Mouse (Mus musculus) midbrain, embryonic 10.5 days (tissue): Measurements from ENCODE around the gene 4921539E11Rik. TPM values are rescaled to one million over a fixed set of nuclear protein-coding genes. Genes with fewer than 3 reads are reported as not detected.

Experiments used
- DNase-seq: peaks from one replicate; pipeline ENCODE4 v3.0.0-alpha.2; 2017; ENCODE audit warnings: low spot score
- H3K27ac ChIP-seq: fragments of 300-500 bp; sonication (generic); replicated peaks from 2 replicates; pipeline ENCODE4 v1.5.1; 2016; ENCODE audit warnings: mild to moderate bottlenecking
- H3K27me3 ChIP-seq: fragments of 300-500 bp; sonication (generic); 2 replicates; pipeline ENCODE4 v1.6.1; 2016; ENCODE audit warnings: low read depth, mild to moderate bottlenecking; ENCODE audit not compliant: poor library complexity, severe bottlenecking
- H3K36me3 ChIP-seq: fragments of 300-500 bp; sonication (generic); 2 replicates; pipeline ENCODE4 v1.6.1; 2016; ENCODE audit warnings: mild to moderate bottlenecking, moderate library complexity
- H3K4me1 ChIP-seq: fragments of 300-500 bp; sonication (generic); 2 replicates; pipeline ENCODE4 v1.6.1; 2016
- H3K4me3 ChIP-seq: fragments of 300-500 bp; sonication (generic); 2 replicates; pipeline ENCODE4 v1.5.1; 2016; ENCODE audit warnings: mild to moderate bottlenecking, moderate library complexity
- H3K9me3 ChIP-seq: fragments of 300-500 bp; sonication (generic); replicated peaks from 2 replicates; pipeline ENCODE4 v1.6.1; 2016; ENCODE audit warnings: mild to moderate bottlenecking
- WGBS: fragments of 180-500 bp; shearing (Covaris S2); methylation state at CpG from one replicate; pipeline ENCODE4 v1.1.7; 2016; 5-methylcytosine and 5-hydroxymethylcytosine counted together
- polyA plus RNA-seq: library from polyadenylated mRNA; unstranded; fragments of >200 nt; fragmentation: Nextera tagmentation; extraction: Ambion mirVana; gene quantifications from 2 replicates; pipeline ENCODE4 v1.2.1, GENCODE M21; 2016

4921539E11Rik gene
- not detected in 2 replicates for polyA plus RNA-seq

- no peak for DNase-seq
Measured at GRCm38 (mm10) chr4:103290763-103291162, at the start of gene 4921539E11Rik. Gene 4921539E11Rik (minus strand): TSS chr4:103290863.

GRCm38 (mm10) chr4:103335134-103335533 is 44.5 kb upstream of the 4921539E11Rik start:
- Histone ChIP-seq H3K27ac (no peak overlapping the region), H3K9me3 (no peaks in the 10 kb centered on the region), H3K27me3 (no peaks in the 10 kb centered on the region), H3K36me3 (peaks cover 16% of the 10 kb centered on the region), H3K4me3 (no peak overlapping the region), H3K4me1 (no peaks in the 10 kb centered on the region; the same call in 1 of the 2 replicates)
- WGBS = 93% methylated on average over 5 of the region's 5 CpGs
- no peak for DNase-seq

More at GRCm38 (mm10) chr4:103290763-103291162, at the start of gene 4921539E11Rik:
- Histone ChIP-seq H3K9me3 (no peaks in the 10 kb centered on the region), H3K27ac (no peak within 1 kb of the TSS), H3K36me3 (no peaks in the 10 kb centered on the region), H3K4me3 (no peak within 1 kb of the TSS), H3K27me3 (no peaks in the 10 kb centered on the region), H3K4me1 (no peaks in the 10 kb centered on the region)
- WGBS = 64% methylated on average over 2 of the region's 2 CpGs

- Histone ChIP-seq H3K27me3 (no peaks in the 10 kb centered on the region), H3K4me1 (peaks cover 6% of the 10 kb centered on the region; the same call in 1 of the 2 replicates), H3K9me3 (no peaks in the 10 kb centered on the region), H3K36me3 (peaks cover 16% of the 10 kb centered on the region), H3K27ac (no peak overlapping the region), H3K4me3 (no peak overlapping the region)
- no peak for DNase-seq
- WGBS = 82% methylated on average over 6 of the region's 6 CpGs
Measured at GRCm38 (mm10) chr4:103329348-103329747, 38.7 kb upstream of the 4921539E11Rik start.

GRCm38 (mm10) chr4:103326994-103327393 is 36.3 kb upstream of the 4921539E11Rik start:
- DNase-seq = no peak
- Histone ChIP-seq H3K27me3 (no peaks in the 10 kb centered on the region), H3K4me1 (peaks cover 6% of the 10 kb centered on the region; the same call in 1 of the 2 replicates), H3K36me3 (peaks cover 8% of the 10 kb centered on the region), H3K27ac (no peak overlapping the region), H3K4me3 (no peak overlapping the region), H3K9me3 (no peaks in the 10 kb centered on the region)
- WGBS = 81% methylated on average over 3 of the region's 3 CpGs

- Histone ChIP-seq H3K27me3 (no peaks in the 10 kb centered on the region), H3K27ac (no peak overlapping the region; the same call in 1 of the 2 replicates), H3K4me3 (no peak overlapping the region), H3K9me3 (no peaks in the 10 kb centered on the region), H3K36me3 (no peaks in the 10 kb centered on the region), H3K4me1 (peaks cover 6% of the 10 kb centered on the region; the same call in 1 of the 2 replicates)
- 67% methylated on average over 17 of the region's 17 CpGs for WGBS
- no peak for DNase-seq
Measured at GRCm38 (mm10) chr4:103324688-103325451, 34.2 kb upstream of the 4921539E11Rik start.

GRCm38 (mm10) chr4:103321461-103321860 is 30.8 kb upstream of the 4921539E11Rik start:
- 90% methylated on average over 6 of the region's 6 CpGs for WGBS
- Histone ChIP-seq H3K9me3 (no peaks in the 10 kb centered on the region), H3K27me3 (no peaks in the 10 kb centered on the region), H3K4me1 (peaks cover 6% of the 10 kb centered on the region; the same call in 1 of the 2 replicates), H3K4me3 (no peak overlapping the region), H3K36me3 (no peaks in the 10 kb centered on the region), H3K27ac (no peak overlapping the region)
- DNase-seq = no peak

- WGBS = 90% methylated on average over 4 of the region's 4 CpGs
- Histone ChIP-seq H3K27ac (no peak overlapping the region), H3K4me1 (peaks cover 11% of the 10 kb centered on the region), H3K27me3 (no peaks in the 10 kb centered on the region), H3K9me3 (no peaks in the 10 kb centered on the region), H3K4me3 (no peak overlapping the region), H3K36me3 (no peaks in the 10 kb centered on the region)
- DNase-seq = no peak
Measured at GRCm38 (mm10) chr4:103315861-103316260, 25.2 kb upstream of the 4921539E11Rik start.

- H3K27ac ChIP-seq = no peak overlapping the region
- no peak for DNase-seq
Measured at GRCm38 (mm10) chr4:103314526-103314910, 23.9 kb upstream of the 4921539E11Rik start.

GRCm38 (mm10) chr4:103313587-103314525 is 23.2 kb upstream of the 4921539E11Rik start, which contains the start of gene Oma1:
Gene Oma1 (plus strand): TSS chr4:103313812.
- Histone ChIP-seq H3K36me3 (no peaks in the 10 kb centered on the region), H3K27ac (peak within 1 kb of the TSS; percentile 96), H3K27me3 (no peaks in the 10 kb centered on the region), H3K4me1 (peaks cover 11% of the 10 kb centered on the region), H3K9me3 (no peaks in the 10 kb centered on the region), H3K4me3 (peak within 1 kb of the TSS; percentile 72)
- DNase-seq = peak; percentile 99
- under 1% methylated on average over 60 of the region's 61 CpGs for WGBS

More at GRCm38 (mm10) chr4:103314526-103314910, 23.9 kb upstream of the 4921539E11Rik start:
- Histone ChIP-seq H3K4me1 (peaks cover 11% of the 10 kb centered on the region), H3K36me3 (no peaks in the 10 kb centered on the region), H3K9me3 (no peaks in the 10 kb centered on the region), H3K27me3 (no peaks in the 10 kb centered on the region), H3K4me3 (peak overlapping the region; percentile 72)
- WGBS = 45% methylated on average over 3 of the region's 3 CpGs

GRCm38 (mm10) chr4:103303851-103304250 is 13.2 kb upstream of the 4921539E11Rik start:
- 85% methylated on average over 1 of the region's 1 CpGs for WGBS
- Histone ChIP-seq H3K4me1 (no peaks in the 10 kb centered on the region), H3K36me3 (no peaks in the 10 kb centered on the region), H3K4me3 (no peak overlapping the region), H3K27me3 (no peaks in the 10 kb centered on the region), H3K27ac (no peak overlapping the region), H3K9me3 (no peaks in the 10 kb centered on the region)
- no peak for DNase-seq

- Histone ChIP-seq H3K27ac (no peak overlapping the region), H3K4me1 (no peaks in the 10 kb centered on the region), H3K9me3 (no peaks in the 10 kb centered on the region), H3K36me3 (no peaks in the 10 kb centered on the region), H3K4me3 (no peak overlapping the region), H3K27me3 (no peaks in the 10 kb centered on the region)
- no peak for DNase-seq
- WGBS = 86% methylated on average over 10 of the region's 10 CpGs
Measured at GRCm38 (mm10) chr4:103299342-103299741, 8.7 kb upstream of the 4921539E11Rik start.

- Histone ChIP-seq H3K36me3 (no peaks in the 10 kb centered on the region), H3K4me3 (no peak overlapping the region), H3K9me3 (no peaks in the 10 kb centered on the region), H3K4me1 (no peaks in the 10 kb centered on the region), H3K27ac (no peak overlapping the region), H3K27me3 (no peaks in the 10 kb centered on the region)
- DNase-seq = no peak
- 84% methylated on average over 7 of the region's 7 CpGs for WGBS
Measured at GRCm38 (mm10) chr4:103288342-103288741, 2.3 kb downstream of the 4921539E11Rik start.
